Mouse (Mus musculus) cerebellum, adult 9-10 months (tissue): ENCODE data around the gene 1110008L16Rik.
"Not testable (repeated sequence)": the region's sequence is repeated elsewhere in the genome, so short reads cannot be mapped to it uniquely, and the experiment has no call there.

Source experiments
- DNase-seq: peaks from one replicate; pipeline ENCODE4 v3.0.0; 2022

The 1110008L16Rik gene

GRCm38 (mm10) chr12:55392733-55393577 lies 93.6 kb downstream of the 1110008L16Rik start:
- no peak for DNase-seq

GRCm38 (mm10) chr12:55395601-55396000 lies 96.2 kb downstream of the 1110008L16Rik start:
- DNase-seq: not testable (repeated sequence)

DNA sequence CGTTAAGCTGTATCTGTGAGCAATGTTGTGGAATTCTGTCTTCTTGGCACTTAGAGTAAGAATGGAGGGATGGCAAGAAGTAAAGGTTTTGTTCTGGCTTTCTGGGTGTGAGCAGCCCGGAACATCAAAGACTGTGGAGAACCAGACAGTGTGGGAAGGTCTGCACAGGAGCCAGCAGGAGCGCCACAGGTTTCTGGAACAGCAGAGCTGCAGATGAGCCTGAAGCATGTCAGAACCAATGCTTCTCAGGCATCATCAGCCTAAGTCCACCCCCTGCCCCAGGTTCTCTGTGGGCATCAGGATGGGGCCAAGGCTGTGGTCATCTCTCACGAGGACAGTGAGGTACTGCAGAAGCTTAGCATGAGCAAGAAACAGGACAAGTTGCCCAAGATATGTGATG lies 97.2 kb downstream of the 1110008L16Rik start:
- DNase-seq: peak; percentile 16

GRCm38 (mm10) chr12:55397544-55398239 lies 98.3 kb downstream of the 1110008L16Rik start:
- no peak for DNase-seq

DNA sequence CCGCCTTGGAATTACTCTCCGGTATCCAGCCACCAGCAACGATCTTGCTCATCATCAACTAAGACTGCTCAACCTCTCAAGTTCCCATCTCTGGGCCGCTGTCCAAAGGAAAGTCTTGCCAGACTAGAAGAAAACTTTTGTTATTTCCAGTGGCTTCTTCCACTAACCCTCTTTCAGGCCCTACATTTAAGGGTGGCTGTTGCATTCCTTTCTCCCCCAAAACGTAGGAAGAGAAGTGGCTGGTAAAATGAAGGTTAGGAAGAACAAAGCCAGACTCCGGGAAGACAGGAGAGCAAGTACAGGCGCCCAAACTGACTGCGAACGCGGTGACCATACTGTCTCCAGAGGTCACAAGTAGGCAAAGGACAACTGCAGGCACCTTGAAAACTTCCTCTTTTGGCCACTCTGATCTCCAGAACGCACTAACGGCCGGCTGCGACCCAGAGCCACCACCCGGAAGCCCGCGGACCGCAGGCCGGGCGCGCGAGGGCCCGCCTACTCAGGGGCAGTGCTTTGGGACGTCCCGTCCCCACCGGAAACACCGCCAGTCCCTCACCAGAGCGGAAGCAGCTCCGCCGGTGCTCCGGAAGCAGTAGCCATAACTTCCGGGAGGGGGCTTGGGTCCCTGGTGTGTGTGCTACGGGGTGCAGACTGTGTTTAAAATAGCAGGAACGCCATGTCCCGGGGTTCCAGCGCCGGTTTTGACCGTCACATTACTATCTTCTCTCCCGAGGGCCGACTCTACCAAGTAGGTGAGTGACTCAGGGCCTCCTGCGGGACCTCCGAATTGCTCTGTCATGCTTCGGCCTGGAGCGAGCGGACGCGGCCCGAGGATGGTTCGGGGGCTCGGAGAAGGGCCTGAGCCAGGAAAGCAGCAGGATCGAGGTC lies 99.1 kb downstream of the 1110008L16Rik start:
- DNase-seq: peak; percentile 86

DNA sequence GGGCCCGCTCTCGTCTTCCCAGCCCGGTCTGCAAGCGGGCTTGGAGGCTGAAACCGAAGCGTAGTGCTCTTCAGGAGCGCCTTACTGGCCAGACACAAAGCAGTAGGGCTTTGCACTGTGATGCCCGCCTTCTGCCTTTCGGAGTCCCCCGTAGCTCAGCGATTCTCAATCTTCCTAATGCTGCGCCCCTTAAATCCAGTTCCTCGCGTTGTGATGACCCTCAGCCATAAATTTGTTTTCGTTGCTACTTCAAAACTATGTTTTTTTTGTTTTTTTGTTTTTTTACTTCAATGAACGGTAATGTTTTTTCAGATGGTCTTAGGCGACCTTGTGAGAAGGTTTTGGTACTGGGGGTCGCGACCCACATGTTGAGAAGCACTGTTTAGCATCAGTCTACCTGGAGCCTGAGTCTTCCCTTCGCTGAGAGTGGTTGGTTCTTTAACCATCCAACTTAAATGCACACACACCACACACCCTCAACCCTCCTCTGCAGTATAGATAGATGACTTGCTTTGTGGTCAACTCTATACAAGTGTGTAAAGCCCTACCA lies 99.8 kb downstream of the 1110008L16Rik start:
- no peak for DNase-seq

DNA sequence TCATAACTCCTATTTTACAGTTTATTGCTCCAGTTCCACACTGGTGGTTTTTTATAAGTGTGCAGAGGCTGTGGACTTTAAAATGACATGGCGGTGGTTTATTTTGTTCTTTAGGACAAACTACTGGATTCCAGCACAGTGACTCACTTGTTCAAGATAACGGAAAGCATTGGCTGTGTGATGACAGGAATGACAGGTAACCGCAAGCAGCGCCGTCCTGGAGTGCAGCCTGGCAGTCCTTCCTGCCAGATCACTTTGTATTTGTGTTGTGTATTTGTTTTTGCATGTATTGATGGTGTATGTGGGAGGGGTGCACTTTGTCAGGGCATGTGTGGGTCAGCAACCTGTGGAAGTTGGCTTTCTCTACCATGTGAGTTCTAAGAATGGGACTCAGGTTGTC lies 108.5 kb downstream of the 1110008L16Rik start:
- no peak for DNase-seq

- no peak for DNase-seq
Observed at GRCm38 (mm10) chr12:55415255-55415654, 115.9 kb downstream of the 1110008L16Rik start.

DNA sequence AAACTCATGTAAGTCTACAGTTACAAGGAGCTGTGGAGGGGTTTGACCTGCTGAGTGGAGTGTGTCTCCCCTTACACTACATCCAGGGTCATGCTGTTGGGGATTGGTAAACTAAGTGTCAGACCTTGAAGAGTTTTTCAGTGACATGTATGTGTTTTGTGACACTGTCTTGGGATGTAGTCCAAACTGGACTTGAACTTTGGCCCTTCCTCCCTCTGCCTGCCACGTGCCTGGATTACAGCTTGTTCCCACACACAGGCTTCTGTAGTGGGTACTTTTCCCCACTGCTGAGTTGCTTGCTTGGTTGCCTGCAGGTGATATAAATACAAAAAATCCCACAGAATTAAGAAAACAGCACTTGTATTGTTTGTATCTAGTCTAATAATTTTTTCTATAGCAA lies 116.4 kb downstream of the 1110008L16Rik start:
- DNase-seq: no peak

DNA sequence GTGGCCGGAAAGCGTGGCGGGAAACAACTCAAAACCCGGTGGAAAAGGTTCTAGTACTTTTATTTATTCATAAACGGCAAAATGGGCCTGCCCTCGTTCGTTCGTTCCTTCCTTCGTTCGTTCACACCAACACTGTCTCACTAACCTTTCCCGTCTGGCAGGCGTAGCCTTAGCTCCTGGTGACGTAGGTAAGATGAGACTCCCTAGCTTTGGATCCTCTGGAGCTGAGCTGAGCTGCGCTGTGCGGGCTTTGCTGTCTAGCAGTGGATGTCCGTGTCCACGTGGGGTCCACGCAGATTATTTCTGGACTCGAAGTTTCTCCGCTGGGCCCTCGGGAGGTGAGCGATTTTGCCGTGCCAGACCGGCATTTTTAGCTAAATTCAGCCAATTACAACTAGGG lies 120.8 kb downstream of the 1110008L16Rik start:
- no peak for DNase-seq

- DNase-seq: no peak
Observed at GRCm38 (mm10) chr12:55422057-55422456, 122.7 kb downstream of the 1110008L16Rik start.

DNA sequence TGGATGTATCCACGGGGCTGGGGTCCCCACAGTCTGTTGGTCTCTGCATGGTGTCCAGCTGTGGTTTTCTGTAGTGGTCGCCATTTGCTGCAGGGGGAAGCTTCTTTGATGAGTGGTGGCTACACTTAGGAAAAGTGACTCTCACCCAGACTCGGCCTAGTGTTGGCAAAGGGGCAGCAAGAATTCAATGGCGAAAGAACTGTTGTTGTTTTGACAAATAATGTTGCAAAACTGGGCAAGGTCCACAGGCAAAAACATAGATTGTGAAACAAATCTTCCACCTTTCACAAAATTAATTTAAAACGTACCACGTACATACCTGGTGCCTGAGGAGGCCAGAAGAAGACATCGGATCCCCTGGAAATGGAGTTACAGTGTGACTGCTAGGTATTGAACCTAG lies 126.9 kb downstream of the 1110008L16Rik start:
- no peak for DNase-seq

GRCm38 (mm10) chr12:55429201-55429600 lies 129.8 kb downstream of the 1110008L16Rik start:
- DNase-seq: no peak

DNA sequence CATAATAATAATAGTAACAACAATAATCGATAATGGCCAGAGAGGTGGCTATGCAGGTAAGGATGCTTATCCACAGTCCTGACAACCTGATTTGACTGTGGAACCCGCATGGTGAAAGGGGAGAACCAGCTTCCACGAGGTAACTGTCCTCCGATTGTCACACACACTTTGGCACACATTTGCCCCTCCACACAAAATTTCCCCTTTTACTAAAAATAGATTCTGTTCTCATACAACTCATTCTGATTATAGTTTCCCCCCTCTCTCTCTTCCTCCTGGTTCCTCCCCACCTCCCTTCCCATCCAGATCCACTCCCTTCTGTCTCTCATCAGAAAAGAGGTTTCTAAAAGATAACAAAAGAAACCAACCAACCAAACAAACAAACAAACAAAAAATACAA lies 130.6 kb downstream of the 1110008L16Rik start:
- no peak for DNase-seq
